1 mouse cellular context compared by ENCODE assay signal in genomic region chr5:24381988-24382387, GRCm38 (mm10).
A peak's percentile ranks its signal among the peaks of the same experiment; 100 is the strongest.
TF ChIP-seq lines count a peak whose summit lies in the region.

No protein-coding gene starts in this region.

TF ChIP-seq in MEL, 35 proteins besides CTCF, POLR2A, EP300 and RAD21:
- peak; percentile 95 for TF ChIP-seq JUND (IDR thresholded peaks at IDR 0.05; ENCODE audit: low read depth, low read length)
- TF ChIP-seq KAT2A (conservative IDR thresholded peaks at IDR 0.05; ENCODE audit: low read depth, low read length): no peak
- TF ChIP-seq ELF1 (IDR thresholded peaks at IDR 0.05; ENCODE audit: low read depth, low read length): no peak
- TF ChIP-seq TAL1 (IDR thresholded peaks at IDR 0.05; ENCODE audit: low read length): no peak
- TF ChIP-seq MAX (IDR thresholded peaks at IDR 0.05; ENCODE audit: low read length): no peak
- no peak for TF ChIP-seq MYB (IDR thresholded peaks at IDR 0.05; ENCODE audit: low read depth, low read length)
- 0 out of 2 replicates have a peak, but pooled peaks have one; percentile 13 for TF ChIP-seq MAZ (IDR thresholded peaks at IDR 0.05; ENCODE audit: low read depth, low read length)
- no peak for TF ChIP-seq POLR2AphosphoS5 (IDR thresholded peaks at IDR 0.05; ENCODE audit: borderline replicate concordance, low read depth, low read length)
- no peak for TF ChIP-seq SMC3 (IDR thresholded peaks at IDR 0.05; ENCODE audit: low read depth, low read length)
- no peak for TF ChIP-seq ZC3H11A (IDR thresholded peaks at IDR 0.05; ENCODE audit: low read depth, low read length)
- no peak for TF ChIP-seq USF1 (IDR thresholded peaks at IDR 0.05; ENCODE audit: low read depth, low read length)
- TF ChIP-seq TBP (IDR thresholded peaks at IDR 0.05; ENCODE audit: low read depth, low read length): no peak
- TF ChIP-seq E2F4 (IDR thresholded peaks at IDR 0.05; ENCODE audit: borderline replicate concordance, low read depth, low read length): no peak
- 0 out of 2 replicates have a peak, but pooled peaks have one; percentile 29 for TF ChIP-seq HCFC1 (IDR thresholded peaks at IDR 0.05; ENCODE audit: low read depth, low read length)
- TF ChIP-seq SIN3A (IDR thresholded peaks at IDR 0.05; ENCODE audit: low read length): peak; percentile 1; the same call in 1 of the 2 replicates
- no peak for TF ChIP-seq ETS1 (IDR thresholded peaks at IDR 0.05; ENCODE audit: low read depth, low read length)
